Mouse (Mus musculus) liver, embryonic 14.5 days (tissue): ENCODE measurements at regions not wholly inside any gene's neighbourhood (a gene's known extent, or its start where the extent isn't known, plus 50 kb on each side); places are given as distances from the start of the nearest gene placed in this dataset.

Source experiments
- CTCF ChIP-seq: IDR thresholded peaks from 2 replicates; pipeline ENCODE4 v1.5.1; 2016; ENCODE audit warnings: antibody characterized with exemption, low read depth, control low read depth
- EP300 ChIP-seq: IDR thresholded peaks from 2 replicates; pipeline ENCODE4 v1.6.1; 2016; ENCODE audit warnings: antibody characterized with exemption, low read depth

DNA sequence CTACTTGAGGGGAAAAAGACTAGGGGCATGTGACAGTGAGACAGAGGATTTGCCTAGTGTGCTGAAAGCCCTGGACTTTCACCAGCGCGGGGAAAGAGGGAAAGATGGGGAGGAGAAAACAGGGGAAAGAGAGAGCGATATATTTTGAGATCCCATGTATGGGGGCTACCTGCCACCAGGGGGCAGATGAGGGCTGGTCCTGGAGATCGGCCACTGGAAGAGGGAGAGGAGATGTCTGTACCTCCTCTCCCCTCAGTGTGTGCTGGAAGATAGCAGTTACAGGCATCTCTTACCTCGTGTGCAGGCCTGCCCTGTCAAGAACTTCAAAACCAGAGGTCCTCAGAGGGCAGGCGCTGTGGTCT lies 97.2 kb upstream of the Sertad2 start:
- TF ChIP-seq CTCF (peak; percentile 90), EP300 (no peak)
